Mouse (Mus musculus) embryonic facial prominence, embryonic 11.5 days (tissue): ENCODE data around the gene Pim1. TPM values are rescaled to one million over a fixed set of nuclear protein-coding genes. Genes with fewer than 3 reads are reported as not detected.

Experiments
- ATAC-seq: fragments of 200-750 bp; cut with Nextera tagmentation; replicated peaks from 2 replicates; pipeline ENCODE4 v1.8.0; 2017; ENCODE audit warnings: low read depth; ENCODE audit not compliant: insufficient number of reproducible peaks, low FRiP score, low TSS enrichment
- DNase-seq: peaks from one replicate; pipeline ENCODE4 v3.0.0-alpha.2; 2015; ENCODE audit warnings: low spot score
- H3K27ac ChIP-seq: fragments of 300-500 bp; sonication (generic); replicated peaks from 2 replicates; pipeline ENCODE4 v1.5.1; 2014; ENCODE audit warnings: mild to moderate bottlenecking, low read depth, low read length, control low read depth
- H3K27me3 ChIP-seq: fragments of 300-500 bp; sonication (generic); 2 replicates; pipeline ENCODE4 v1.6.1; 2014; ENCODE audit warnings: mild to moderate bottlenecking, low read length, moderate library complexity, mixed read lengths; ENCODE audit not compliant: control insufficient read depth, insufficient read depth
- H3K36me3 ChIP-seq: fragments of 300-500 bp; sonication (generic); replicated peaks from 2 replicates; pipeline ENCODE4 v1.6.1; 2014; ENCODE audit warnings: low read depth, mild to moderate bottlenecking, low read length, moderate library complexity, mixed read lengths; ENCODE audit not compliant: control insufficient read depth, insufficient read depth
- H3K4me1 ChIP-seq: fragments of 300-500 bp; sonication (generic); 2 replicates; pipeline ENCODE4 v1.6.1; 2014; ENCODE audit warnings: low read length, mixed read lengths; ENCODE audit not compliant: control insufficient read depth, insufficient read depth
- H3K4me2 ChIP-seq: fragments of 300-500 bp; sonication (generic); 2 replicates; pipeline ENCODE4 v1.6.1; 2014; ENCODE audit warnings: low read depth, mild to moderate bottlenecking, control low read depth, low read length, moderate library complexity
- H3K4me3 ChIP-seq: fragments of 300-500 bp; sonication (generic); 2 replicates; pipeline ENCODE4 v1.5.1; 2014; ENCODE audit warnings: low read depth, low read length, control low read depth
- H3K9ac ChIP-seq: fragments of 300-500 bp; sonication (generic); replicated peaks from 2 replicates; pipeline ENCODE4 v1.6.1; 2014; ENCODE audit warnings: mild to moderate bottlenecking, control low read depth, low read length
- H3K9me3 ChIP-seq: fragments of 300-500 bp; sonication (generic); replicated peaks from 2 replicates; pipeline ENCODE4 v1.6.1; 2016; ENCODE audit warnings: mild to moderate bottlenecking, low read length, inconsistent platforms, mixed read lengths; ENCODE audit not compliant: control insufficient read depth
- WGBS: fragments of 180-500 bp; shearing (Covaris S2); extraction: QIAGEN DNeasy Blood & Tissue Kit; methylation state at CpG from one replicate; pipeline ENCODE4 v1.1.7; 2014; 5-methylcytosine and 5-hydroxymethylcytosine counted together
- polyA plus RNA-seq: library from polyadenylated mRNA; unstranded; fragments of >200 nt; fragmentation: Nextera tagmentation; extraction: Ambion mirVana; gene quantifications from 2 replicates; pipeline ENCODE4 v1.2.1, GENCODE M21; 2014

Gene Pim1
- polyA plus RNA-seq: 17.6 and 19.2 TPM in 2 replicates

GRCm38 (mm10) chr17:29490713-29491581 is at the start of gene Pim1:
Pim1 (plus strand) TSS chr17:29490753.
- H3K4me1 ChIP-seq: no peaks in the 10 kb centered on the region
- WGBS: under 1% methylated on average over 93 of the region's 99 CpGs
- DNase-seq: peak; percentile 64

DNA sequence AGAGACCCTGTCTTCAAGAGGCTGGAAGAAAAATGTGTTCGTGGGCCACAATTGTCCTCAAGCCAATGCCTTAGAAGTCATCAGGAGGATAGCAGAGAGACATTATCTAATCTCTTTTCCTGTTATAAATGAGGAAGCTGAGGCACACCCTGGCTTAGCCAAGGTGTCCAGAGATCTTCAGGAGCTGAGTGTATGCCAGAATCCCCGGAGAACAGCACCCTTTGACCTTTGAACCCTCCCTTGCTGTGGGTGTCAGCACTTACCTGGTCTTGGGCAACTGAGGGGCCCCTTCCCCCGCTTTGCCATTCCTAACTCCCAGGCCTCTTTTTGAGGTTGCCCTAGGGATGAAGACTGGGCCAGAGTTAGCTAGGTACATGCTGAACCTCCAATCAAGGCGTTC is 49.0 kb upstream of the Pim1 start:
- no peak overlapping the region for H3K27ac ChIP-seq

More at GRCm38 (mm10) chr17:29490713-29491581, at the start of gene Pim1:
- peak; percentile 81 for ATAC-seq
- Histone ChIP-seq H3K4me2 (peak within 1 kb of the TSS; percentile 80), H3K9ac (peak within 1 kb of the TSS; percentile 94), H3K4me3 (peak within 1 kb of the TSS; percentile 98), H3K36me3 (no peaks in the 10 kb centered on the region; the same call in 1 of the 2 replicates), H3K9me3 (no peaks in the 10 kb centered on the region), H3K27ac (peak within 1 kb of the TSS; percentile 93), H3K27me3 (no peaks in the 10 kb centered on the region)

GRCm38 (mm10) chr17:29442131-29442557 is 48.4 kb upstream of the Pim1 start:
- no peaks in the 10 kb centered on the region; the same call in 1 of the 2 replicates for H3K4me1 ChIP-seq
- no peak overlapping the region for H3K9ac ChIP-seq
- WGBS: 61% methylated on average over 7 of the region's 7 CpGs
- no peaks in the 10 kb centered on the region for H3K9me3 ChIP-seq
- H3K4me3 ChIP-seq: no peak overlapping the region
- no peaks in the 10 kb centered on the region for H3K27me3 ChIP-seq
- ATAC-seq (no peak), DNase-seq (no peak)
- no peak overlapping the region for H3K4me2 ChIP-seq
- no peak overlapping the region for H3K27ac ChIP-seq
- no peaks in the 10 kb centered on the region for H3K36me3 ChIP-seq

More for the DNA sequence above, 49.0 kb upstream of the Pim1 start:
- H3K4me2 ChIP-seq: no peak overlapping the region
- no peaks in the 10 kb centered on the region for H3K36me3 ChIP-seq
- no peaks in the 10 kb centered on the region; the same call in 1 of the 2 replicates for H3K4me1 ChIP-seq
- H3K27me3 ChIP-seq: no peaks in the 10 kb centered on the region
- no peak overlapping the region for H3K9ac ChIP-seq
- DNase-seq: no peak
- no peak overlapping the region for H3K4me3 ChIP-seq
- ATAC-seq: no peak
- no peaks in the 10 kb centered on the region for H3K9me3 ChIP-seq
- 77% methylated on average over 4 of the region's 4 CpGs for WGBS

DNA sequence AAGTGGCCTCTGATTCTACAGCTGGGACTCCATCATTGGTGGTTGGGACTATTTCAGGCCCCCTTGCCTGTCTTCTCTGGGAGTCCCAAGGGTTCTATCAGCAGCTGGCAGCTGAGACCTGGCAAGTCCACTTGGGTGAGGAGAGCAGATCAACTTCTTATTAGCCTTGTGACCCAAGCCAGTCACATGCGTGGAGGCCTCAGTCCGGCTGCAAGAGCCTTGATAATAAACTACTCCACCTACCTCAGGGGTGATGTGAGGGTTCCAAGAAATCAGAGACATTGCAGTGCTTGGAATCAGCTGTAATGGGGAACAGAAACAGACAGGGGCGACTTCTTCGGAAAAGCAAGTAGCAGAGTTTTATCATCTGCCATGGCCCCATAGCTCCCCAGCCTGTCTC is 46.8 kb upstream of the Pim1 start:
- ATAC-seq (no peak), DNase-seq (no peak)
- Histone ChIP-seq H3K9ac (no peak overlapping the region), H3K9me3 (no peaks in the 10 kb centered on the region), H3K27me3 (no peaks in the 10 kb centered on the region), H3K4me2 (no peak overlapping the region), H3K4me3 (no peak overlapping the region), H3K36me3 (no peaks in the 10 kb centered on the region), H3K27ac (no peak overlapping the region), H3K4me1 (no peaks in the 10 kb centered on the region; the same call in 1 of the 2 replicates)
- WGBS: 84% methylated on average over 4 of the region's 4 CpGs

GRCm38 (mm10) chr17:29445072-29445471 is 45.5 kb upstream of the Pim1 start:
- H3K27me3 ChIP-seq: no peaks in the 10 kb centered on the region
- DNase-seq (no peak), ATAC-seq (no peak)
- no peaks in the 10 kb centered on the region for H3K36me3 ChIP-seq
- H3K9me3 ChIP-seq: no peaks in the 10 kb centered on the region
- no peak overlapping the region for H3K4me3 ChIP-seq
- H3K9ac ChIP-seq: no peak overlapping the region; the same call in 1 of the 2 replicates
- WGBS: 35% methylated on average over 8 of the region's 8 CpGs
- H3K27ac ChIP-seq: peak overlapping the region; percentile 52; the same call in 1 of the 2 replicates
- H3K4me2 ChIP-seq: no peak overlapping the region
- H3K4me1 ChIP-seq: no peaks in the 10 kb centered on the region; the same call in 1 of the 2 replicates

GRCm38 (mm10) chr17:29447323-29447722 is 43.2 kb upstream of the Pim1 start:
- WGBS: 52% methylated on average over 3 of the region's 3 CpGs
- Histone ChIP-seq H3K4me2 (no peak overlapping the region), H3K36me3 (no peaks in the 10 kb centered on the region), H3K27ac (no peak overlapping the region), H3K4me3 (no peak overlapping the region), H3K9me3 (no peaks in the 10 kb centered on the region; the same call in 1 of the 2 replicates), H3K4me1 (no peaks in the 10 kb centered on the region; the same call in 1 of the 2 replicates), H3K27me3 (no peaks in the 10 kb centered on the region), H3K9ac (no peak overlapping the region)
- no peak for ATAC-seq
- no peak for DNase-seq

GRCm38 (mm10) chr17:29448055-29448454 is 42.5 kb upstream of the Pim1 start:
- H3K9me3 ChIP-seq: no peaks in the 10 kb centered on the region; the same call in 1 of the 2 replicates
- no peaks in the 10 kb centered on the region for H3K36me3 ChIP-seq
- H3K4me1 ChIP-seq: no peaks in the 10 kb centered on the region; the same call in 1 of the 2 replicates
- no peaks in the 10 kb centered on the region for H3K27me3 ChIP-seq
- H3K27ac ChIP-seq: 0 out of 2 replicates have a peak overlapping the region, but pooled peaks have one; percentile 1
- H3K4me2 ChIP-seq: no peak overlapping the region
- no peak overlapping the region for H3K9ac ChIP-seq
- WGBS: 38% methylated on average over 8 of the region's 8 CpGs
- ATAC-seq (no peak), DNase-seq (no peak)
- no peak overlapping the region for H3K4me3 ChIP-seq

DNA sequence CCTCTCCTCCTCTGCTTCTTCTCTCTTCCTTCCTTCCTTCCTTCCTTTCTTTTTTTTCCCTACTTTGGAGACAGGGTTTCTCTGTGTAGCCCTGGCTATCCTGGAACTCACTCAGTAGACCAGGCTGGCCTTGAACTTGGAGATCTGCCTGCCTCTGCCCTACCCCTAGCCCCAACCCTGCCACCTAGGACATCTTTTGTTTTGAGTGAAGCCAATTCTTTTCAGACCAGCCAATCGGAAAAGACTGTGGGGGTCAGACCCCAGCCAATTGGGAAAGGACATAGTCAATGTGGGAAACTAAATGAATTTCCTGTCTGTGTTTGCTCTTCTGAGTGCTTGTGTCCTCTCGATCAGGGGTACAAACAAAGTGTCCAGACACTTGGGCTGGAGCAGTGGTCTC is 42.0 kb upstream of the Pim1 start:
- 53% methylated on average over 2 of the region's 2 CpGs for WGBS
- DNase-seq: no peak
- no peaks in the 10 kb centered on the region; the same call in 1 of the 2 replicates for H3K9me3 ChIP-seq
- no peak overlapping the region for H3K4me3 ChIP-seq
- no peak overlapping the region for H3K9ac ChIP-seq
- H3K4me2 ChIP-seq: no peak overlapping the region
- no peaks in the 10 kb centered on the region; the same call in 1 of the 2 replicates for H3K4me1 ChIP-seq
- H3K36me3 ChIP-seq: no peaks in the 10 kb centered on the region
- H3K27me3 ChIP-seq: no peaks in the 10 kb centered on the region
- no peak for ATAC-seq
- 0 out of 2 replicates have a peak overlapping the region, but pooled peaks have one; percentile 1 for H3K27ac ChIP-seq
